Mouse (Mus musculus) mature B cell (primary cell): ENCODE results near the gene Trp53inp2.

ENCODE experiments used
- in situ Hi-C: fragments of 300-500 bp; cut with MboI; formaldehyde crosslinking; loops from 2 replicates; pipeline ENCODE4 v1.14.3; 2019

The Trp53inp2 gene

GRCm38 (mm10) chr2:155385090-155385489, 4.2 kb downstream of the Trp53inp2 start:
- in situ Hi-C loops: no loop called here

- in situ Hi-C loops: no loop called here
Measured at GRCm38 (mm10) chr2:155385731-155386533, 5.1 kb downstream of the Trp53inp2 start.

- in situ Hi-C loops: no loop called here
Measured at GRCm38 (mm10) chr2:155386534-155386899, 5.7 kb downstream of the Trp53inp2 start.

- in situ Hi-C loops: no loop called here
Measured at GRCm38 (mm10) chr2:155387052-155387451, 6.2 kb downstream of the Trp53inp2 start.

- in situ Hi-C loops: no loop called here
Measured at GRCm38 (mm10) chr2:155388573-155388972, 7.7 kb downstream of the Trp53inp2 start.

GRCm38 (mm10) chr2:155394586-155394985, 13.7 kb downstream of the Trp53inp2 start:
- in situ Hi-C loops: no loop called here

- in situ Hi-C loops: no loop called here
Measured at GRCm38 (mm10) chr2:155400276-155400675, 19.4 kb downstream of the Trp53inp2 start.

- in situ Hi-C loops: no loop called here
Measured at GRCm38 (mm10) chr2:155401926-155402325, 21.1 kb downstream of the Trp53inp2 start.

GRCm38 (mm10) chr2:155404635-155405034, 23.8 kb downstream of the Trp53inp2 start:
- in situ Hi-C loops: no loop called here

GRCm38 (mm10) chr2:155420911-155421310, 40.1 kb downstream of the Trp53inp2 start:
- in situ Hi-C loops: no loop called here

- in situ Hi-C loops: no loop called here
Measured at GRCm38 (mm10) chr2:155436445-155436844, 55.6 kb downstream of the Trp53inp2 start.
